Mouse (Mus musculus) neural tube, embryonic 13.5 days (tissue): ENCODE results near the gene Crtc1. TPM values are rescaled to one million over a fixed set of nuclear protein-coding genes. Genes with fewer than 3 reads are reported as not detected.

Experiments
- ATAC-seq: fragments of 200-750 bp; cut with Nextera tagmentation; 2 replicates; pipeline ENCODE4 v1.8.0; 2017; ENCODE audit warnings: low read depth, mild to moderate bottlenecking, moderate TSS enrichment, moderate library complexity
- H3K27ac ChIP-seq: fragments of 300-500 bp; sonication (generic); replicated peaks from 2 replicates; pipeline ENCODE4 v1.5.1; 2015; ENCODE audit warnings: moderate library complexity, mild to moderate bottlenecking, inconsistent platforms
- H3K27me3 ChIP-seq: fragments of 300-500 bp; sonication (generic); 2 replicates; pipeline ENCODE4 v1.6.1; 2015; ENCODE audit warnings: mild to moderate bottlenecking, inconsistent platforms
- H3K36me3 ChIP-seq: fragments of 300-500 bp; sonication (generic); 2 replicates; pipeline ENCODE4 v1.6.1; 2015; ENCODE audit warnings: mild to moderate bottlenecking, inconsistent platforms
- H3K4me1 ChIP-seq: fragments of 300-500 bp; sonication (generic); replicated peaks from 2 replicates; pipeline ENCODE4 v1.6.1; 2015; ENCODE audit warnings: inconsistent platforms
- H3K4me2 ChIP-seq: fragments of 300-500 bp; sonication (generic); 2 replicates; pipeline ENCODE4 v1.6.1; 2015; ENCODE audit warnings: inconsistent platforms, mild to moderate bottlenecking, moderate library complexity
- H3K4me3 ChIP-seq: fragments of 300-500 bp; sonication (generic); 2 replicates; pipeline ENCODE4 v1.5.1; 2015; ENCODE audit warnings: mild to moderate bottlenecking, inconsistent platforms
- H3K9ac ChIP-seq: fragments of 300-500 bp; sonication (generic); 2 replicates; pipeline ENCODE4 v1.6.1; 2015; ENCODE audit warnings: moderate library complexity, mild to moderate bottlenecking, inconsistent platforms
- H3K9me3 ChIP-seq: fragments of 300-500 bp; sonication (generic); 2 replicates; pipeline ENCODE4 v1.6.1; 2016; ENCODE audit warnings: inconsistent platforms
- WGBS: fragments of 180-500 bp; shearing (Covaris S2); methylation state at CpG from one replicate; pipeline ENCODE4 v1.1.7; 2015; 5-methylcytosine and 5-hydroxymethylcytosine counted together
- polyA plus RNA-seq: library from polyadenylated mRNA; unstranded; fragments of >200 nt; fragmentation: Nextera tagmentation; extraction: Ambion mirVana; gene quantifications from 2 replicates; pipeline ENCODE4 v1.2.1, GENCODE M21; 2015

The Crtc1 gene
- polyA plus RNA-seq, 1 experiment from 2014 or later = 33.7 TPM

DNA sequence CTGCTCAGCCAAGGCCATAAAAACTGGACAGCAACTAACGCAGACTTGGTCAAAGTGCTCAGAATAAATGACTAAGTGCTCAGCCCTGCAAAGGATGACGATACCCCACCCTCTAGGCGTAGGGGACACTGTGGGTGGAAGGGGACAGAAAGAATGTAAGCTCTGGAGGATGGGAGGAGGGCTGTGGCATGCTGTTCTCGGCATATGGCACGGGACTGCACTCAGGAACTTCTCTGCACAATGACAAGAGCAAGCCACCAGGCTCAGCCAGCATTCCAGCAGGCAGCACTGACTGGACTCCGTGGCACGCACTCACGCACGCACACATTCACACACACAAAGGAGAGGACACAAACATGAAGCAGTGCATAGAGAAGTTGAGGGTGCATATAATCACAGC lies 21.2 kb upstream of the Crtc1 start:
- Histone ChIP-seq H3K9ac (no peak overlapping the region), H3K4me3 (no peak overlapping the region), H3K27ac (no peak overlapping the region), H3K36me3 (0 out of 2 replicates have a peak, but pooled peaks cover 1% of the 10 kb centered on the region), H3K9me3 (no peaks in the 10 kb centered on the region), H3K4me2 (no peak overlapping the region), H3K27me3 (no peaks in the 10 kb centered on the region), H3K4me1 (peaks cover 6% of the 10 kb centered on the region; the same call in 1 of the 2 replicates)
- 80% methylated on average over 9 of the region's 9 CpGs for WGBS
- ATAC-seq = no peak

DNA sequence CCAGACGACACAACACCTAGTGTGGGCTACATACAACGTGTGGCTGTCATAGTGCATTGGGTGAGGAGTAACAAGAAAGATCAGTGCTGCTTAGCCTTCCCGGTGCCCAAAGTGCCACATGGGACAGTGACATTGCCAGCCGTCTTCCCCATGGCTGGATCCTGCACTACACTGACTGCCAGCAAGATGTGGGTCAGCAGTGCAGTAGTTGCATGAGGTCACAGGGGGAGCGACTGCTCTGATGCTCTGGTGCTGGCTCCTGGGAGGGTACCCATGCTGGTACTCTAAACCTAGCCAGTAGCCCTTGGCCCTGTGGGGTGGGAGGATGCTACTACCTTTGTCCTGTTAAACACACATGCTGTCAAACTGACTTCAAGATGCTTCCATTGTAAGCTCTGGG lies 20.8 kb upstream of the Crtc1 start:
- 89% methylated on average over 5 of the region's 5 CpGs for WGBS
- no peak overlapping the region for H3K9ac ChIP-seq
- no peak for ATAC-seq
- peaks cover 6% of the 10 kb centered on the region; the same call in 1 of the 2 replicates for H3K4me1 ChIP-seq
- H3K27me3 ChIP-seq = no peaks in the 10 kb centered on the region
- no peak overlapping the region for H3K4me3 ChIP-seq
- no peaks in the 10 kb centered on the region for H3K9me3 ChIP-seq
- no peaks in the 10 kb centered on the region for H3K36me3 ChIP-seq
- no peak overlapping the region for H3K4me2 ChIP-seq
- no peak overlapping the region for H3K27ac ChIP-seq

DNA sequence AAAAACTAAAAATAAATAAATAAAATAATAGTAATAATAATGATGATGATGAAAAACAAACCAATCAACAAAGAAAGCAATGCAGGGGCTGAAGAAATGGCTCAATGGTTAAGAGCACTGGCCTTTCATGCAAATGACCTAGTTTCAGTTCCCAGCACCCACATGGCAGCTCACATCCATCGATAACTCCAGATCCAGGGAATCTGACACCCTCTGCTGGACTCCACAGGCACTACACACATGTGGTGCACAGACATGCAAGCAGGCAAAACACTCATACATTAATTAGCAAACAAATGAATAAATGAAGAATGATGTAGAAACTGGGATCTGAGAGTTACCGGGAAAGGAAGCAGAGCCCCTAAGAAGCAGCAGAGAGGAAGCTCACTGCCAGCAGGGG lies 20.3 kb upstream of the Crtc1 start:
- no peak for ATAC-seq
- H3K27me3 ChIP-seq = no peaks in the 10 kb centered on the region
- 92% methylated on average over 2 of the region's 2 CpGs for WGBS

DNA sequence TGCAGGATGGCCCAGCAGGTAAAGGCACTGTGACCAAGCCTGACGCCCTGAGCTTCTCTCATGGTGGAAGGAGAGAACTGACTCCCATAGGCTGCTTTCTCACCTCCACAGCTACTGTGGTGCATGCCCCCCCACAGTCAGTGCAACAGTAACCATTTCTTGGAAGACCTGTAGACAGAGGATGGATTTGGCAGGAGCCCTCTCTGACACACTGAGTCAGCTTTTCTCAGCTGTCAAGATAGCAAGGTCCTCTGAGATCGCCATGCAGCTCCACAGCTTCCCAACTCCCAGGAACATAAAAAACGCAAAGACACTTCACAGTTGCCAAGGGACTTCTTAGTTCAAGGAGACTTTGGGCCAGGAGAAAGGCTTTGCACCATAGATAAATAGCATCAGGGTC lies 19.1 kb upstream of the Crtc1 start:
- H3K9ac ChIP-seq = no peak overlapping the region
- no peaks in the 10 kb centered on the region for H3K27me3 ChIP-seq
- ATAC-seq = no peak

More for the DNA sequence above, 20.3 kb upstream of the Crtc1 start:
- Histone ChIP-seq H3K4me1 (peaks cover 6% of the 10 kb centered on the region; the same call in 1 of the 2 replicates), H3K4me3 (no peak overlapping the region), H3K9me3 (no peaks in the 10 kb centered on the region), H3K27ac (no peak overlapping the region), H3K4me2 (no peak overlapping the region), H3K9ac (no peak overlapping the region), H3K36me3 (no peaks in the 10 kb centered on the region)

DNA sequence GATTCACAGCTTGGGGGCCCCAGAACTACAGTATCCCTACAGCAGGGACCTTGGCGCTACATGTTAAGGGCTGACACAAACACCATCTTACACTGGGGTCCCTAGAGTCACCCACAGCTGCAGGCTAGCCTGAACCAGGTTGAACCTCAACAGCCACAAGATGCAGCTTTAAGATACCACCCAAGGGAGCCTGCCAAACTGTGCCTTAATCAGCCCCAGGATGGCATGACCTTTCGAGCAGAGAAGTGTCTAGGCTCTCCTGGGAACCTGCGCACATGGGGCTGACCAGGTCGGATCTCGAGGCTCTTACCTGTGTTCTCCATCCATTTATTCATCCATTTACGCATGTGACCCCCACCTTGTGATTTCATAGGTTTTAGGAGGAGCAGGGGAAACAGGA lies 18.5 kb upstream of the Crtc1 start:
- ATAC-seq = no peak
- Histone ChIP-seq H3K4me1 (no peaks in the 10 kb centered on the region), H3K9me3 (no peaks in the 10 kb centered on the region), H3K36me3 (no peaks in the 10 kb centered on the region), H3K4me3 (no peak overlapping the region), H3K9ac (no peak overlapping the region), H3K27ac (no peak overlapping the region), H3K4me2 (no peak overlapping the region), H3K27me3 (no peaks in the 10 kb centered on the region)
- WGBS = 85% methylated on average over 6 of the region's 6 CpGs

More for the DNA sequence above, 19.1 kb upstream of the Crtc1 start:
- no peak overlapping the region for H3K4me2 ChIP-seq
- H3K4me3 ChIP-seq = no peak overlapping the region
- 84% methylated on average over 3 of the region's 3 CpGs for WGBS
- H3K36me3 ChIP-seq = no peaks in the 10 kb centered on the region
- no peak overlapping the region for H3K27ac ChIP-seq
- H3K4me1 ChIP-seq = peaks cover 3% of the 10 kb centered on the region; the same call in 1 of the 2 replicates
- no peaks in the 10 kb centered on the region for H3K9me3 ChIP-seq

DNA sequence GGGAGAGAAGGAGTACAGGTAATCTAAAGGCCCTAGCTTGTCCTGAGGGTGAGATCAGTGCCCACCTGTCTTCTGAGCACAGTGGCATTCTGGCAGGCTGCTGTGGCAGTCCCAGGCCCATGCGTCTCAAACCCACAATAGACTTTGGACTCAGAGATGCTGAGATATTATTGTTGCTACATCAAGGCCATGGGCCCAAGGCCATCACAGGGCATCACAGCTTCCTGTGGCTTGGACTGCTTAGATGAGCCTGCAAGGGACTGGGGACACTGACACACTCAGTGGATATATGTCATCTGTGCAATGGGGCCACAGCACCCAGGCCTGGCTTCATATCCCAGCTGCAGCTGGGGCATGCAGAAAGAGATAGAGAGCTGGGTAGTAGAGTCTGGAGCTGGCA lies 17.6 kb upstream of the Crtc1 start:
- no peaks in the 10 kb centered on the region for H3K4me1 ChIP-seq
- H3K4me3 ChIP-seq = no peak overlapping the region
- no peaks in the 10 kb centered on the region for H3K9me3 ChIP-seq
- H3K36me3 ChIP-seq = peaks cover 9% of the 10 kb centered on the region
- H3K9ac ChIP-seq = no peak overlapping the region
- peaks cover 2% of the 10 kb centered on the region; the same call in 1 of the 2 replicates for H3K27me3 ChIP-seq
- H3K4me2 ChIP-seq = no peak overlapping the region
- ATAC-seq = no peak
- no peak overlapping the region for H3K27ac ChIP-seq
- 96% methylated on average over 1 of the region's 1 CpGs for WGBS

DNA sequence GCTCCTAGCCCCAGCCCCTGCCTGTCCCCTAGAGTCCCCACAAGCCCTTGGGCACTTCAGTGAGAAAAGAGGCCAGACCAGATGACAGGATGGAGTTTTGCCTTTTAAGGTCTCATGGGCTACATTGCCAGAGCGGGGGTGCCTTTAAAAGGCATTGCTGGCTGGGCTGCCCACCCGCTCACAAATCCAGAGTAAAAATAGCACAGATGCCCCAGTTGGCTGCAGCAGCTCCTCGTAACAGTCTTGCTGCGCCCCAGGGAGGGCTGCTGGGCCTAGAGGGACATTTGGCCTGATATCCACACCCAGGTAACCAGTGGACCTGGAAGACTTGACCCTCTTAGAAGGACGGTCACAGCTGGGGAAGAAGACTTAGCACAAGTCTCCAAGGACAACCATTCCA lies 14.5 kb upstream of the Crtc1 start:
- Histone ChIP-seq H3K27me3 (peaks cover 4% of the 10 kb centered on the region; the same call in 1 of the 2 replicates), H3K4me3 (no peak overlapping the region), H3K9me3 (no peaks in the 10 kb centered on the region), H3K4me1 (no peaks in the 10 kb centered on the region), H3K9ac (peak overlapping the region; percentile 38; the same call in 1 of the 2 replicates), H3K27ac (no peak overlapping the region), H3K36me3 (peaks cover 34% of the 10 kb centered on the region), H3K4me2 (no peak overlapping the region)
- ATAC-seq = no peak
- 81% methylated on average over 5 of the region's 5 CpGs for WGBS

DNA sequence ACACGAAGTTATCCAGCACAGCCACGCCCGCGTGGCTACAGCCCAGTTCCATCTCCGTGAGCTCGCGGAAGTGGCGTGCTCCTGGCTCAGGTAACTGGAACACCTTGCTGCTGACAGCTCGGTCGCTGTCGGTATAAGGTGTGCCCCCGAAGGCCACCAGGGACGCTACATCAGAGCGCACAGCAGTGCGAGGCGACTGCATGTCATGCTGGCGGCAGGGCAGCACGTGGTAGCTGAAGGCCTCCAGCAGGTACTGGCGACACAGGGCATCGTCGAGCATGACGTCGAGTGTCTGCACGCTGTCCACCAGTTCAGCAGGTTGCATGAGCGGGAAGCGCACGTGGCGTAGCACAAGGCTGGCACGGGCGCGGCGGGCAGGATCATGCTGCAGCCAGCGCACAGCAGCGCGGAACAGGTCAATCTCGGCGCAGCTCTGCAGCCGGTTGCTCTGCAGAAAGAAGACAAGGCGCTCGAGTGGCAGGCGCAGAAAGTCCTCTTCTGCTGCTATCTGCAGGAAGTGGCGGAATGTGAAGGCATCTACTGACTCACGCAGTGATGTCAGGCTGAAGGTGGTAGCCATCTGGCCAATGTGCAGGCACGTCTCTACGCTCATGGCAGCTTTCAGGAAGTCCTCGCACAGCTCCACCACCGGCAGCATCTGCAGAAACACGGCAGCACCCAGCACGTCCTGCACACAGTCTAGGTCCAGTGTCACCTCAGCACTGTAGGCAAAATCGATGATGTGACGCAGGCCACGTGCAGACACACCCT lies 13.0 kb upstream of the Crtc1 start:
- Histone ChIP-seq H3K27me3 (peaks cover 4% of the 10 kb centered on the region; the same call in 1 of the 2 replicates), H3K4me3 (no peak overlapping the region), H3K27ac (no peak overlapping the region), H3K4me2 (no peak overlapping the region), H3K36me3 (peaks cover 34% of the 10 kb centered on the region), H3K9ac (no peak overlapping the region), H3K9me3 (no peaks in the 10 kb centered on the region), H3K4me1 (0 out of 2 replicates have a peak, but pooled peaks cover 6% of the 10 kb centered on the region)
- no peak for ATAC-seq
- WGBS = 64% methylated on average over 52 of the region's 52 CpGs

DNA sequence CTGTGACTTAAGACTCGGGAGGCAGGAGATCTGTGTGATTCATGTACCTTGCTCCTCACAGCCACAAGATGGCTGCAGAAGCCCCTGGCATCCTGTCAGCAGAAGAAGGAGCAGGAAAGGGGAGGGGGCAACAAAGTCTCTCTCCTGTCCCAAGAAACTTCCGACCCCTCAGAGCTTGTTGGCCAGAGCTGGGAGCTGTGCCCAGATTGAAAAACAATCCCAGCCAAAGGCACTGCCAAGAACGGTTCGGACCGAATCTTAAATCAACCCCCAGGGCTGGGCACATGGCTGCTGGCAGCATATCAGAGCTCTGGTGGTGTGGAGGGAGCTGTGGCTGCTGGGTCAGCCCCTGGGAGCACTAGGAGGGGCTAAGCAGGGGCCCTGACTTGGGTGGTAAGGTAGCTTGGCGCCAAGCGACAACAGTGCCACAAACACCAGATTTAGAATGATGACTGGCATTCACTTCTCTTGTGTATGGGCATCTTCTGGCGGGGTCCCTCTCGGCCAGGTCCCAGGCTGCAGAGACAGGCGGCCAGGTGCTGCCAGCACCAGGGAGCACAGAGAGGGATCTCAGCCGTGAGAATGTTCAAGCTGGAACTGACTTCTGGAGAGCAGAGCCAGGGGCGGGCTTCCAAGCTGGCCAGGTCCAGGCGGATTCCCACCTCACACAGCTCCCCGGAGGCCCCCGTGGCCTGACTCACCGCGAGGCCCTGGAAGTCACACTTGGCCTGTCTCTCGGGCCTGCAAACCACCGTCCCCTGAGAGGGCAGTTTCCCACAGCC lies 8.5 kb upstream of the Crtc1 start:
- no peaks in the 10 kb centered on the region for H3K9me3 ChIP-seq
- peak; percentile 76 for ATAC-seq
- H3K36me3 ChIP-seq = peaks cover 34% of the 10 kb centered on the region
- H3K27ac ChIP-seq = no peak overlapping the region
- H3K4me3 ChIP-seq = no peak overlapping the region
- no peak overlapping the region for H3K4me2 ChIP-seq
- H3K9ac ChIP-seq = no peak overlapping the region
- H3K27me3 ChIP-seq = peaks cover 9% of the 10 kb centered on the region; the same call in 1 of the 2 replicates
- 0 out of 2 replicates have a peak, but pooled peaks cover 6% of the 10 kb centered on the region for H3K4me1 ChIP-seq
- 71% methylated on average over 19 of the region's 19 CpGs for WGBS

DNA sequence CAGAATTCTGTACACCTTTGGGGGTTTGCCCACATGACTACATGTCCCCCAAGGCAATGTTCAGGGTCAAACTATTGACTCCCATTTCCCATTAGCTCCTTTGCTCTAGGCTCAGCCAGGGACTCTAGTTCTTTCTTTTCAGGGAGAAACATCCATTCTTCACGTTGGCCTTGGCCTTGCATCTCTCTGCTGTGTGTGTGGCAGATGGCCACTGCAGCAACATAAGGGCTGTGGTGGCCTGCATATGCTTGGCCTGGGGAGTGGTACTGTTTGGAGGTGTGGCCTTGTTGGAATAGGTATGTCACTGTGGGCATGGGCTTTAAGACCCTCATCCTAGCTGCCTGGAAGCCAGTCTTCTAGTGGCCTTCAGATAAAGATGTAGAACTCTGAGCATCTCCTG lies 6.6 kb upstream of the Crtc1 start:
- Histone ChIP-seq H3K27ac (no peak overlapping the region), H3K9me3 (no peaks in the 10 kb centered on the region), H3K4me2 (no peak overlapping the region), H3K9ac (no peak overlapping the region), H3K4me3 (no peak overlapping the region), H3K27me3 (peaks cover 5% of the 10 kb centered on the region; the same call in 1 of the 2 replicates), H3K36me3 (peaks cover 16% of the 10 kb centered on the region), H3K4me1 (0 out of 2 replicates have a peak, but pooled peaks cover 6% of the 10 kb centered on the region)
- 59% methylated on average over 1 of the region's 1 CpGs for whole genome bisulfite sequencing
- no peak for ATAC-seq

DNA sequence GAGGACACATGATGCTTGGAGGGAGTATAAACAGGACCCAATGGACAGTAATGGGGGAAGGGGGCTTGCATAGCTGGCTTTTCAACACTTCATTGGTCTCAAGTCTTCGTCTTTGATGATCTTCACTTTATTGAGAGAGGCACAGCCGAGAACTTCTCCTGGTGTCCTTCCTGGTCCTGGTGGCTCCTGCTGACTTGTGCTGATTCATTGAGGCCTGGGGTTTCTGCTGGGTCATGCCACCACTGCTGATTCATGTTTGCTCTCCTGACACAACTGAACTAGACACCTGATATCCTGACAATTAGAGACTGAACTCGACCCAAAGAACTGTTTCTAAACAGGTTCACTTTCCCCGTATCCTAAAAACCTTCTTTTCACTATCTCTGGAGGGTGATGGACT lies 3.9 kb upstream of the Crtc1 start:
- Histone ChIP-seq H3K9ac (no peak overlapping the region), H3K36me3 (no peaks in the 10 kb centered on the region), H3K27me3 (peaks cover 5% of the 10 kb centered on the region; the same call in 1 of the 2 replicates), H3K4me3 (no peak overlapping the region), H3K9me3 (no peaks in the 10 kb centered on the region), H3K4me2 (no peak overlapping the region), H3K4me1 (peaks cover 21% of the 10 kb centered on the region), H3K27ac (no peak overlapping the region)
- 87% methylated on average over 4 of the region's 4 CpGs for WGBS
- ATAC-seq = no peak

DNA sequence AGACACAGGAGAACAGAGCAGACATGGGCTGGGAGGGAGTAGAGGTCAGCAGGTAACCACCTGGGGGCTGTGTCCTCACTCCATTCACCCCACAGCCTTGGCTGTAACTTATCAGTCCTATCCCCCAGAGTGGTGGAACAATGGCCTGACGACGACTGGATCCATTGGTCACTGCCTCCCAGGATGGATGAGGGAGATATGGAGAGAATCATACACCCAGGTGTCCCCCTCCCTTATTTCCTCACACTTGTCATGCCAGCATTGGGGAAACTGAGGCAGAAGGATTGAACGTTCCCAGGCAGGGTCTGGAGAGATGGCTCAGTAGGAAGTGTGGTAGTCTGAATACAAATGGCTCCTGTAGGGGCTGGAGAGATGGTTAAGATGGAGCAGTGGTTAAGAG lies 2.2 kb upstream of the Crtc1 start:
- no peaks in the 10 kb centered on the region for H3K9me3 ChIP-seq
- H3K4me2 ChIP-seq = no peak overlapping the region
- ATAC-seq = no peak
- H3K4me1 ChIP-seq = peaks cover 29% of the 10 kb centered on the region
- no peak overlapping the region for H3K27ac ChIP-seq
- WGBS = 76% methylated on average over 3 of the region's 3 CpGs
- H3K9ac ChIP-seq = no peak overlapping the region
- H3K36me3 ChIP-seq = no peaks in the 10 kb centered on the region
- no peak overlapping the region for H3K4me3 ChIP-seq
- H3K27me3 ChIP-seq = peaks cover 2% of the 10 kb centered on the region; the same call in 1 of the 2 replicates
